In genomic region chr15:77905275-77905970, GRCm38 (mm10) we compare ENCODE assay signal across 8 mouse cellular contexts. TPM values are rescaled to one million over a fixed set of nuclear protein-coding genes. Genes with fewer than 3 reads are reported as not detected.
DNase-seq lines count a peak whose midpoint lies in the region; ATAC-seq lines count a peak whose summit lies in the region.

No protein-coding gene starts in this region.

- H3K36me3 ChIP-seq in forebrain, embryonic 16.5 days (ENCODE audit: control insufficient read depth, insufficient read depth) = no peaks in the 10 kb centered on the region
- no peaks in the 10 kb centered on the region for H3K36me3 ChIP-seq in hindbrain, embryonic 10.5 days
- H3K36me3 ChIP-seq in limb, embryonic 13.5 days = no peaks in the 10 kb centered on the region
- no peaks in the 10 kb centered on the region for H3K36me3 ChIP-seq in midbrain, embryonic 14.5 days (ENCODE audit: control insufficient read depth, insufficient read depth, low read length)

- ATAC-seq in forebrain, embryonic 16.5 days = peak; percentile 62
- peak; percentile 87 for ATAC-seq in limb, embryonic 13.5 days (ENCODE audit: low FRiP score, low read depth)
- ATAC-seq in midbrain, embryonic 14.5 days (ENCODE audit: low FRiP score, low TSS enrichment) = no peak

- peak overlapping the region; percentile 57 for H3K4me2 ChIP-seq in forebrain, embryonic 16.5 days (ENCODE audit: low read length)
- H3K4me2 ChIP-seq in limb, embryonic 13.5 days (replicated peaks) = peak overlapping the region; percentile 69
- peak overlapping the region; percentile 62 for H3K4me2 ChIP-seq in midbrain, embryonic 14.5 days (ENCODE audit: low read length)

- H3K27ac ChIP-seq in forebrain, embryonic 16.5 days (ENCODE audit: low read length) = no peak overlapping the region
- H3K27ac ChIP-seq in hindbrain, embryonic 10.5 days = peak overlapping the region; percentile 84
- peak overlapping the region; percentile 59 for H3K27ac ChIP-seq in limb, embryonic 13.5 days
- H3K27ac ChIP-seq in midbrain, embryonic 14.5 days (replicated peaks; ENCODE audit: low read depth, low read length) = no peak overlapping the region

- H3K27me3 ChIP-seq in forebrain, embryonic 16.5 days (replicated peaks; ENCODE audit: control insufficient read depth, insufficient read depth, low read length) = no peaks in the 10 kb centered on the region
- peaks cover 21% of the 10 kb centered on the region for H3K27me3 ChIP-seq in hindbrain, embryonic 10.5 days (ENCODE audit: insufficient read depth, poor library complexity, severe bottlenecking)
- H3K27me3 ChIP-seq in limb, embryonic 13.5 days = peaks cover 6% of the 10 kb centered on the region; the same call in 1 of the 2 replicates
- peaks cover 10% of the 10 kb centered on the region; the same call in 1 of the 2 replicates for H3K27me3 ChIP-seq in midbrain, embryonic 14.5 days (ENCODE audit: control insufficient read depth, insufficient read depth, low read length)

- WGBS in forebrain, embryonic 16.5 days = 5% methylated on average over 26 of the region's 26 CpGs
- 4% methylated on average over 26 of the region's 26 CpGs for WGBS in hindbrain, embryonic 10.5 days
- 3% methylated on average over 26 of the region's 26 CpGs for WGBS in limb, embryonic 13.5 days
- WGBS in midbrain, embryonic 14.5 days = 3% methylated on average over 26 of the region's 26 CpGs

- H3K9me3 ChIP-seq in forebrain, embryonic 16.5 days (ENCODE audit: control insufficient read depth, low read length) = no peaks in the 10 kb centered on the region
- no peaks in the 10 kb centered on the region for H3K9me3 ChIP-seq in hindbrain, embryonic 10.5 days
- H3K9me3 ChIP-seq in limb, embryonic 13.5 days = no peaks in the 10 kb centered on the region
- H3K9me3 ChIP-seq in midbrain, embryonic 14.5 days (ENCODE audit: control insufficient read depth, low read length) = no peaks in the 10 kb centered on the region

- peak; percentile 27 to 31 for DNase-seq in CD8-positive naive resting alpha-beta T cell, adult 2 months (ENCODE audit: low read depth in 2 of 2, low spot score in 2 of 2)
- DNase-seq in adrenal gland, adult 2 months = peak; percentile 88
- peak; percentile 77 for DNase-seq in hindbrain, embryonic 10.5 days (ENCODE audit: low spot score)
- peak; percentile 66 for DNase-seq in midbrain, embryonic 14.5 days
- DNase-seq in testis, postnatal 14 days (ENCODE audit: low spot score) = peak; percentile 64
- DNase-seq in cerebellum, adult 9-10 months = no peak

- 0 out of 2 replicates have a peak overlapping the region, but pooled peaks have one; percentile 47 for H3K9ac ChIP-seq in forebrain, embryonic 16.5 days (replicated peaks; ENCODE audit: low read depth, low read length)
- H3K9ac ChIP-seq in limb, embryonic 13.5 days = peak overlapping the region; percentile 59
- H3K9ac ChIP-seq in midbrain, embryonic 14.5 days (replicated peaks; ENCODE audit: low read length) = peak overlapping the region; percentile 44; the same call in 1 of the 2 replicates

- peak overlapping the region; percentile 31 for H3K4me3 ChIP-seq in forebrain, embryonic 16.5 days (replicated peaks; ENCODE audit: low read length)
- peak overlapping the region; percentile 47 for H3K4me3 ChIP-seq in hindbrain, embryonic 10.5 days
- peak overlapping the region; percentile 42 for H3K4me3 ChIP-seq in limb, embryonic 13.5 days
- peak overlapping the region; percentile 27 for H3K4me3 ChIP-seq in midbrain, embryonic 14.5 days (replicated peaks; ENCODE audit: low read depth, low read length)

- peaks cover 13% of the 10 kb centered on the region for H3K4me1 ChIP-seq in forebrain, embryonic 16.5 days (replicated peaks; ENCODE audit: control insufficient read depth, insufficient read depth, low read length)
- peaks cover 50% of the 10 kb centered on the region for H3K4me1 ChIP-seq in hindbrain, embryonic 10.5 days (replicated peaks)
- peaks cover 54% of the 10 kb centered on the region for H3K4me1 ChIP-seq in limb, embryonic 13.5 days
- H3K4me1 ChIP-seq in midbrain, embryonic 14.5 days (ENCODE audit: control insufficient read depth, insufficient read depth, low read length) = no peaks in the 10 kb centered on the region

RNA-seq across cellular contexts. Expression of gene Txn2, which starts 23.4 kb away (rescaled TPM):
- total RNA-seq in adrenal gland, adult 2 months (2021) = 100 to 1,000 TPM; 538 to 652 TPM
- polyA plus RNA-seq in adrenal gland, adult 2 months (2012; rRNA removed) = 1,033 and 1,131 TPM in 2 replicates
- polyA plus RNA-seq in forebrain, embryonic 16.5 days (2015; fragmentation: Nextera tagmentation; extraction: Ambion mirVana) = 222 and 237 TPM in 2 replicates
- polyA plus RNA-seq in hindbrain, embryonic 10.5 days (2016; fragmentation: Nextera tagmentation; extraction: Ambion mirVana) = 286 and 294 TPM in 2 replicates
- 237 and 238 TPM in 2 replicates for polyA plus RNA-seq in limb, embryonic 13.5 days (2015; fragmentation: Nextera tagmentation; extraction: Ambion mirVana)
- 219 and 234 TPM in 2 replicates for polyA plus RNA-seq in midbrain, embryonic 14.5 days (2014; fragmentation: Nextera tagmentation; extraction: Ambion mirVana)

RNA-seq across cellular contexts. Expression of gene Foxred2, which starts 51.1 kb away (rescaled TPM):
- total RNA-seq in adrenal gland, adult 2 months (2021) = 1 to 10 TPM; 2.4 to 2.9 TPM
- 3.5 and 4.5 TPM in 2 replicates for polyA plus RNA-seq in adrenal gland, adult 2 months (2012; rRNA removed)
- polyA plus RNA-seq in forebrain, embryonic 16.5 days (2015; fragmentation: Nextera tagmentation; extraction: Ambion mirVana) = 16.8 and 17.3 TPM in 2 replicates
- 5.5 and 5.9 TPM in 2 replicates for polyA plus RNA-seq in hindbrain, embryonic 10.5 days (2016; fragmentation: Nextera tagmentation; extraction: Ambion mirVana)
- 6.2 and 6.9 TPM in 2 replicates for polyA plus RNA-seq in limb, embryonic 13.5 days (2015; fragmentation: Nextera tagmentation; extraction: Ambion mirVana)
- 9.2 and 9.4 TPM in 2 replicates for polyA plus RNA-seq in midbrain, embryonic 14.5 days (2014; fragmentation: Nextera tagmentation; extraction: Ambion mirVana)

Comparison
In these comparisons a context has a peak if more than half of its experiments do, and no peak if none do; other contexts are left out.
1. H3K27ac ChIP-seq: peak in hindbrain, embryonic 10.5 days (single experiment) and limb, embryonic 13.5 days (single experiment); none in forebrain, embryonic 16.5 days (single experiment) and midbrain, embryonic 14.5 days (single experiment).
2. Peak in every context shown above with its lines, with median percentiles within 50 percentile points of each other: H3K4me2 ChIP-seq, H3K4me3 ChIP-seq and H3K9ac ChIP-seq.